Mouse (Mus musculus): ENCODE data around the gene Tomm40. TPM values are rescaled to one million over a fixed set of nuclear protein-coding genes. Genes with fewer than 3 reads are reported as not detected.

Tomm40 gene
- total and polyA plus RNA-seq, 2 experiments = 22.3 to 56.2 TPM

DNA sequence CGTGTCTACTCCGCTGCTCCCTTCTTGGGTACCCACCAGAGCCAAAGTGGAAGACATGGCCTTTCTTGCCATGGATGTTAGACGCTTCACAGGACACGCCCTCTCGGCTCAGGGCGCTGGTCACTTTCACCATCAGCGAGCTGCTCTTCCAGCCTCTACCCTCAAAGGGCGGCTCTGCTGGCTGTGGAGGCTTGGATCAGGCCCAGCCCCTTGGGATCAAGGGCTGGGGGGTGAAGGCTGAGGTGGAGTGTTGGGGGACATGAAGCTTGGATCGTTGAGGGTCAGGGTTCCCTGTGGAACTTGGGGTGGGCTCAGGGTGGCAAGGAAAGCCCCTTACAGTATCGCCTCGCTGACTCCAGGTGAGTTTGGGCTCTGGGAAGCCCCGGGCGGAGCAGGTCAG is 43.4 kb upstream of the Tomm40 start:
- Histone ChIP-seq H3K4me1 (ENCODE audit: control insufficient read depth, insufficient read depth, low read length) (no peaks in the 10 kb centered on the region; the same call in 1 of the 2 replicates), H3K36me3 (ENCODE audit: control insufficient read depth, insufficient read depth, low read length) (no peaks in the 10 kb centered on the region), H3K79me2 (ENCODE audit: control insufficient read depth, insufficient read depth, low read length) (no peaks in the 10 kb centered on the region), H3K9ac (ENCODE audit: low read depth, low read length) (no peak overlapping the region), H3K27me3 (ENCODE audit: control insufficient read depth, insufficient read depth, low read length) (no peaks in the 10 kb centered on the region), H3K4me3 (ENCODE audit: insufficient read depth, low read depth, low read length) (no peak overlapping the region), H3K27ac (replicated peaks; ENCODE audit: insufficient read depth, low read depth, low read length) (no peak overlapping the region)
- TF ChIP-seq CTCF (IDR thresholded peaks at IDR 0.05; ENCODE audit: low read depth, low read length) = no peak
- TF ChIP-seq POLR2A (IDR thresholded peaks at IDR 0.05; ENCODE audit: extremely low read depth, insufficient read depth, low read length) = no peak
- 95% methylated on average over 13 of the region's 13 CpGs for WGBS
- DNase-seq (ENCODE audit: extremely low read depth, low read depth, low spot score) = no peak

- H3K9ac ChIP-seq (ENCODE audit: low read depth, low read length) = 0 out of 2 replicates have a peak overlapping the region, but pooled peaks have one; percentile 36
- peak overlapping the region; percentile 16; the same call in 1 of the 2 replicates for H3K4me3 ChIP-seq (ENCODE audit: insufficient read depth, low read depth, low read length)
- H3K27me3 ChIP-seq (ENCODE audit: control insufficient read depth, insufficient read depth, low read length) = no peaks in the 10 kb centered on the region
- DNase-seq (ENCODE audit: extremely low read depth, low read depth, low spot score) = no peak
- no peaks in the 10 kb centered on the region; the same call in 1 of the 2 replicates for H3K4me1 ChIP-seq (ENCODE audit: control insufficient read depth, insufficient read depth, low read length)
- WGBS = 65% methylated on average over 23 of the region's 24 CpGs
- no peaks in the 10 kb centered on the region for H3K36me3 ChIP-seq (ENCODE audit: control insufficient read depth, insufficient read depth, low read length)
- no peak for TF ChIP-seq CTCF (IDR thresholded peaks at IDR 0.05; ENCODE audit: low read depth, low read length)
- TF ChIP-seq POLR2A (IDR thresholded peaks at IDR 0.05; ENCODE audit: extremely low read depth, insufficient read depth, low read length) = 0 out of 2 replicates have a peak, but pooled peaks have one; percentile 11
- no peaks in the 10 kb centered on the region for H3K79me2 ChIP-seq (ENCODE audit: control insufficient read depth, insufficient read depth, low read length)
- peak overlapping the region; percentile 55 for H3K27ac ChIP-seq (replicated peaks; ENCODE audit: insufficient read depth, low read depth, low read length)
These were observed 40.9 kb upstream of the Tomm40 start for GRCm38 (mm10) chr7:19755851-19756786.

DNA sequence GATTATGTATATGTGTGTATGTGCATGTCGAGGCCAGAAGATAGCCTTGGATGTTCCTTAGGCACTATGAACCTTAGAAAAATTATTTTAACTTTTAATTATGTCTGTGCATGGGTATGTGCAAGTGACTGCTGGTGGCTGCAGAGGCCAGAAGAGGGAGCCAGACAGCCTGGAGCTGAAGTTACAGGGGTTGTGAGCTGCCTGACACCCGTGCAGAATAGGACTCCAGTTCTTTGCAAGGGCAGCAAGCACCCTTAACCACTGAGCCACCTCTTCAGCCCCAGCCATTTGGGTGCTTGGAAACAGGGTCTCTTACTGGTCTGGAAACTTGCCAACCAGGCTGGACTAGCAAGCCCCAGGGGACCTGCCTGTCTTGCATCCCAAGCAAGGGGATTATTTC is 39.8 kb upstream of the Tomm40 start:
- peak; percentile 23; the same call in 1 of the 2 replicates for TF ChIP-seq CTCF (IDR thresholded peaks at IDR 0.05; ENCODE audit: low read depth, low read length)
- no peak for TF ChIP-seq POLR2A (IDR thresholded peaks at IDR 0.05; ENCODE audit: extremely low read depth, insufficient read depth, low read length)
- no peak overlapping the region for H3K4me3 ChIP-seq (ENCODE audit: insufficient read depth, low read depth, low read length)
- no peaks in the 10 kb centered on the region for H3K27me3 ChIP-seq (ENCODE audit: control insufficient read depth, insufficient read depth, low read length)
- DNase-seq (ENCODE audit: extremely low read depth, low read depth, low spot score) = no peak
- H3K27ac ChIP-seq (replicated peaks; ENCODE audit: insufficient read depth, low read depth, low read length) = no peak overlapping the region
- H3K4me1 ChIP-seq (ENCODE audit: control insufficient read depth, insufficient read depth, low read length) = peaks cover 7% of the 10 kb centered on the region
- H3K79me2 ChIP-seq (ENCODE audit: control insufficient read depth, insufficient read depth, low read length) = no peaks in the 10 kb centered on the region
- no peak overlapping the region for H3K9ac ChIP-seq (ENCODE audit: low read depth, low read length)
- 93% methylated on average over 2 of the region's 2 CpGs for WGBS
- H3K36me3 ChIP-seq (ENCODE audit: control insufficient read depth, insufficient read depth, low read length) = no peaks in the 10 kb centered on the region

- no peak for DNase-seq (ENCODE audit: extremely low read depth, low read depth, low spot score)
- 66% methylated on average over 1 of the region's 1 CpGs for WGBS
- H3K36me3 ChIP-seq (ENCODE audit: control insufficient read depth, insufficient read depth, low read length) = no peaks in the 10 kb centered on the region
- no peaks in the 10 kb centered on the region for H3K27me3 ChIP-seq (ENCODE audit: control insufficient read depth, insufficient read depth, low read length)
- peaks cover 1% of the 10 kb centered on the region; the same call in 1 of the 2 replicates for H3K79me2 ChIP-seq (ENCODE audit: control insufficient read depth, insufficient read depth, low read length)
- no peak overlapping the region for H3K4me3 ChIP-seq (ENCODE audit: insufficient read depth, low read depth, low read length)
- H3K4me1 ChIP-seq (ENCODE audit: control insufficient read depth, insufficient read depth, low read length) = peaks cover 8% of the 10 kb centered on the region
- no peak overlapping the region for H3K27ac ChIP-seq (replicated peaks; ENCODE audit: insufficient read depth, low read depth, low read length)
- H3K9ac ChIP-seq (ENCODE audit: low read depth, low read length) = no peak overlapping the region
- TF ChIP-seq POLR2A (IDR thresholded peaks at IDR 0.05; ENCODE audit: extremely low read depth, insufficient read depth, low read length) (no peak), CTCF (IDR thresholded peaks at IDR 0.05; ENCODE audit: low read depth, low read length) (no peak)
These were observed 38.8 kb upstream of the Tomm40 start for GRCm38 (mm10) chr7:19754065-19754464.

DNA sequence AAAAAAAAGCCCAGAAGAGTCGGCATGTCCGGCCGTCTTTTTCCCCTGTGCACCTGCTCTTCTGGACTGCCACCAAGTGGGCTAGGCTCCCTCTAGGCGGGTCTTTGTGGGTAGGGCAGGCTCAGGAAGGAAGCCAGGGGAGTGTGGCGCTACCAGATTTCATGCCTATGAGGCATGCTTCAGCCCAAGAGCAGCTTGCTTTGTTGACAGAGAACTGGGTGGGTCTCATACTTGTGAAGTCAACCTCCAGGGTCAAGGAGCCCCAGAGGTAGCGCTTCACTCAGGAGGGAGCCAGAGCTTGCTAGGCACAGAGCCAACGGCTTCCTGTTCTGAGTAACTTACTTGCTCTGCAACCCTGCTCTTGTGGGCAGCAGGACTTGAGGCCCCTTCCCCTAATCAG is 38.3 kb upstream of the Tomm40 start:
- 71% methylated on average over 7 of the region's 7 CpGs for WGBS
- Histone ChIP-seq H3K9ac (ENCODE audit: low read depth, low read length) (no peak overlapping the region), H3K27ac (replicated peaks; ENCODE audit: insufficient read depth, low read depth, low read length) (no peak overlapping the region), H3K79me2 (ENCODE audit: control insufficient read depth, insufficient read depth, low read length) (peaks cover 6% of the 10 kb centered on the region; the same call in 1 of the 2 replicates), H3K4me1 (ENCODE audit: control insufficient read depth, insufficient read depth, low read length) (peaks cover 8% of the 10 kb centered on the region), H3K27me3 (ENCODE audit: control insufficient read depth, insufficient read depth, low read length) (no peaks in the 10 kb centered on the region), H3K36me3 (ENCODE audit: control insufficient read depth, insufficient read depth, low read length) (no peaks in the 10 kb centered on the region), H3K4me3 (ENCODE audit: insufficient read depth, low read depth, low read length) (no peak overlapping the region)
- TF ChIP-seq POLR2A (IDR thresholded peaks at IDR 0.05; ENCODE audit: extremely low read depth, insufficient read depth, low read length) (no peak), CTCF (IDR thresholded peaks at IDR 0.05; ENCODE audit: low read depth, low read length) (no peak)
- DNase-seq (ENCODE audit: extremely low read depth, low read depth, low spot score) = no peak

Data from liver, adult 2 months (tissue).